In genomic region chr19:31663437-31664158, GRCm38 (mm10) we compare ENCODE assay signal across 8 mouse cellular contexts.
DNase-seq lines count a peak whose midpoint lies in the region; ATAC-seq lines count a peak whose summit lies in the region.

No protein-coding gene starts in this region.

- peak overlapping the region; percentile 63 for H3K9ac ChIP-seq in midbrain, embryonic 11.5 days (ENCODE audit: low read length)

- H3K36me3 ChIP-seq in midbrain, embryonic 11.5 days (ENCODE audit: control insufficient read depth, insufficient read depth, low read length), result no peaks in the 10 kb centered on the region

- H3K4me3 ChIP-seq in midbrain, embryonic 11.5 days (ENCODE audit: low read depth, low read length), result peak overlapping the region; percentile 52

- peak; percentile 15 to 41 for DNase-seq in layer of hippocampus, adult 18-20 months (ENCODE audit: low spot score in 2 of 2)
- no peak for DNase-seq in layer of hippocampus, adult 9-10 months (ENCODE audit: low spot score)
- DNase-seq in embryo, embryonic 10.5 days (ENCODE audit: low spot score), result peak; percentile 71
- peak; percentile 27 to 62 for DNase-seq in layer of hippocampus, postnatal 10 days (ENCODE audit: low spot score in 2 of 2)
- DNase-seq in midbrain, embryonic 11.5 days (ENCODE audit: low spot score, missing footprints), result no peak
- DNase-seq in natural killer cell, adult 2 months (ENCODE audit: low spot score in 2 of 2), result no peak
- no peak for DNase-seq in ovary, postnatal 14 days (ENCODE audit: low spot score)

- peak overlapping the region; percentile 94 for H3K4me2 ChIP-seq in midbrain, embryonic 11.5 days

- WGBS in midbrain, embryonic 11.5 days, result 5% methylated on average over 39 of the region's 39 CpGs

- H3K9me3 ChIP-seq in midbrain, embryonic 11.5 days (ENCODE audit: control insufficient read depth, low read length), result no peaks in the 10 kb centered on the region

- H3K27ac ChIP-seq in midbrain, embryonic 11.5 days (ENCODE audit: low read depth, low read length), result no peak overlapping the region

- peaks cover 7% of the 10 kb centered on the region for H3K4me1 ChIP-seq in midbrain, embryonic 11.5 days (ENCODE audit: control insufficient read depth, insufficient read depth, low read length)

- H3K27me3 ChIP-seq in midbrain, embryonic 11.5 days (ENCODE audit: control insufficient read depth, insufficient read depth, low read length), result no peaks in the 10 kb centered on the region

- peak; percentile 50 for ATAC-seq in granulocyte monocyte progenitor cell, adult 5-6 weeks (replicated peaks; ENCODE audit: poor library complexity, severe bottlenecking)
- peak; percentile 92 for ATAC-seq in midbrain, embryonic 11.5 days (ENCODE audit: low FRiP score)

Comparison
In these comparisons a context has a peak if more than half of its experiments do, and no peak if none do; other contexts are left out.
1. DNase-seq: peak in layer of hippocampus, adult 18-20 months (2 of 2), embryo, embryonic 10.5 days (single experiment) and layer of hippocampus, postnatal 10 days (2 of 2); none in layer of hippocampus, adult 9-10 months (single experiment), midbrain, embryonic 11.5 days (single experiment), natural killer cell, adult 2 months (0 of 2) and ovary, postnatal 14 days (single experiment).